Mouse (Mus musculus): Measurements from ENCODE around the gene Aif1. TPM values are rescaled to one million over a fixed set of nuclear protein-coding genes. Genes with fewer than 3 reads are reported as not detected.

Aif1 gene
- polyA plus RNA-seq, 1 experiment from 2014 or later = 14.6 TPM

DNA sequence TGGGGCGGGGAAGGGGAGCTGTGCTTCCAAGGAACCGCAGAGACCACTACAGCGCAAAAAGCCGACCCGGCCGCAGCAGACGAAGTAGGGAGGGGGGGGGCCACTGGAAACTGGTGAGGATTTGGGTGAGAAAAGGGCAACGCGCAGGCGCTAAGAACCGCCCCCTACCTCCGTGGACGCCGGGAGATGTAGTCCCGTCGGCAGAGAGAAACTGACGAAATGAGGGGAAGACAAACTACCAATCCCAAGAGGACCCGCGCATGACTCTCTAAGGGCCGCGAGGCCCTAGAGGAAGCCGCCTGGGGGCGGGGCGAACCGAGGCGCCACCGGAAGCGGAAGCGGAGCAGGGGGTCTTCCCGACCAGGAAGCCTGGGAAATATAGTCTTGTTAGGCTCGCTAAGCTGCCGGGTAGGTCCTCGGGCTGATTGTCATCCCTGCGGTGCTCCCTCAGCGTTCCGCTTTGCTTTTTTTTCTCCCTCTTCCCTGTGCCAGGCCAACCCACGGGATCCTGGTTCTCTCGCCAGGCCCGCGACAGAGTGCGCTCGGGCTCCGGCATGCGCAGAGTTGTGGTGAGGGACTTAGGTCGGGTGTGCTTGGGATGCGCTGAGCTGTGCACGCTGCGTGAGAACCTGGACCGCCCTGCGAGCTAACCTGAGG, 54.6 kb downstream of the Aif1 start, which contains the start of gene Gpank1:
TSS of gene Gpank1 (plus strand) at position 313 of the 657 bp plus-strand sequence.
- Histone ChIP-seq H3K9me3 (no peaks in the 10 kb centered on the region), H3K9ac (peak within 1 kb of the TSS; percentile 94), H3K4me3 (peak within 1 kb of the TSS; percentile 87)

More for the DNA sequence above, 54.6 kb downstream of the Aif1 start, which contains the start of gene Gpank1:
- peaks cover 44% of the 10 kb centered on the region for H3K36me3 ChIP-seq
- ATAC-seq (ENCODE audit: insufficient number of reproducible peaks, low FRiP score, low TSS enrichment, low read depth) = peak; percentile 96
- no peaks in the 10 kb centered on the region for H3K27me3 ChIP-seq
- peaks cover 30% of the 10 kb centered on the region for H3K4me1 ChIP-seq
- peak within 1 kb of the TSS; percentile 90 for H3K4me2 ChIP-seq
- peak within 1 kb of the TSS; percentile 93 for H3K27ac ChIP-seq
- WGBS = under 1% methylated on average over 50 of the region's 50 CpGs

Small RNA genes lying within 50 kb of the gene (microRNA-seq; reads per million reads assigned to microRNA genes)
- not detected for gene Mir6973a
- gene Mir6974 = not detected

Other genes starting within 250 kb of the Aif1 start
- gene Neu1, start 244.8 kb downstream of the Aif1 start, polyA plus RNA-seq (2015; fragmentation: Nextera tagmentation; extraction: Ambion mirVana) = 20.1 and 20.5 TPM in 2 replicates
- gene Hspa1b, start 216.8 kb downstream of the Aif1 start, polyA plus RNA-seq (2015; fragmentation: Nextera tagmentation; extraction: Ambion mirVana) = 3.3 and 3.6 TPM in 2 replicates
- not detected in 2 replicates for gene Gm20481, start 206.2 kb downstream of the Aif1 start, polyA plus RNA-seq (2015; fragmentation: Nextera tagmentation; extraction: Ambion mirVana)
- 31.7 and 32.0 TPM in 2 replicates for gene Hspa1a, start 203.9 kb downstream of the Aif1 start, polyA plus RNA-seq (2015; fragmentation: Nextera tagmentation; extraction: Ambion mirVana)
- gene Hspa1l, start 203.4 kb downstream of the Aif1 start, polyA plus RNA-seq (2015; fragmentation: Nextera tagmentation; extraction: Ambion mirVana) = 0.46 and 0.65 TPM in 2 replicates
- gene Lsm2, start 194.2 kb downstream of the Aif1 start, polyA plus RNA-seq (2015; fragmentation: Nextera tagmentation; extraction: Ambion mirVana) = 143 and 159 TPM in 2 replicates
- gene Vars, start 175.1 kb downstream of the Aif1 start, polyA plus RNA-seq (2015; fragmentation: Nextera tagmentation; extraction: Ambion mirVana) = 94.4 and 95.1 TPM in 2 replicates
- 0.18 and 0.20 TPM in 2 replicates for gene Vwa7, start 159.5 kb downstream of the Aif1 start, polyA plus RNA-seq (2015; fragmentation: Nextera tagmentation; extraction: Ambion mirVana)
- 8.9 and 9.4 TPM in 2 replicates for gene Sapcd1, start 148.1 kb downstream of the Aif1 start, polyA plus RNA-seq (2015; fragmentation: Nextera tagmentation; extraction: Ambion mirVana)
- 3.0 and 3.5 TPM in 2 replicates for gene Msh5, start 129.3 kb downstream of the Aif1 start, polyA plus RNA-seq (2015; fragmentation: Nextera tagmentation; extraction: Ambion mirVana)
- gene Clic1, start 126.1 kb downstream of the Aif1 start, polyA plus RNA-seq (2015; fragmentation: Nextera tagmentation; extraction: Ambion mirVana) = 351 and 363 TPM in 2 replicates
- 321 and 336 TPM in 2 replicates for gene Ddah2, start 117.0 kb downstream of the Aif1 start, polyA plus RNA-seq (2015; fragmentation: Nextera tagmentation; extraction: Ambion mirVana)
- gene Ly6g6c, start 110.7 kb downstream of the Aif1 start, polyA plus RNA-seq (2015; fragmentation: Nextera tagmentation; extraction: Ambion mirVana) = 181 and 203 TPM in 2 replicates
- gene Mpig6b, start 109.9 kb downstream of the Aif1 start, polyA plus RNA-seq (2015; fragmentation: Nextera tagmentation; extraction: Ambion mirVana) = 1.0 and 1.4 TPM in 2 replicates
- 50.6 and 53.7 TPM in 2 replicates for gene Ly6g6e, start 99.2 kb downstream of the Aif1 start, polyA plus RNA-seq (2015; fragmentation: Nextera tagmentation; extraction: Ambion mirVana)
- 1.1 and 2.4 TPM in 2 replicates for gene Ly6g6d, start 98.0 kb downstream of the Aif1 start, polyA plus RNA-seq (2015; fragmentation: Nextera tagmentation; extraction: Ambion mirVana)
- gene Ly6g6f, start 90.5 kb downstream of the Aif1 start, polyA plus RNA-seq (2015; fragmentation: Nextera tagmentation; extraction: Ambion mirVana) = 0.13 and 0.20 TPM in 2 replicates
- gene Abhd16a, start 86.8 kb downstream of the Aif1 start, polyA plus RNA-seq (2015; fragmentation: Nextera tagmentation; extraction: Ambion mirVana) = 101 and 112 TPM in 2 replicates
- gene Ly6g5c, start 67.8 kb downstream of the Aif1 start, polyA plus RNA-seq (2015; fragmentation: Nextera tagmentation; extraction: Ambion mirVana) = not detected in 2 replicates
- gene Ly6g5b, start 60.6 kb downstream of the Aif1 start, polyA plus RNA-seq (2015; fragmentation: Nextera tagmentation; extraction: Ambion mirVana) = 0.78 and 0.99 TPM in 2 replicates
- 16.8 and 17.4 TPM in 2 replicates for gene Gpank1, start 54.6 kb downstream of the Aif1 start, polyA plus RNA-seq (2015; fragmentation: Nextera tagmentation; extraction: Ambion mirVana)
- gene Csnk2b, start 54.0 kb downstream of the Aif1 start, polyA plus RNA-seq (2015; fragmentation: Nextera tagmentation; extraction: Ambion mirVana) = 293 and 297 TPM in 2 replicates
- 10.5 and 11.2 TPM in 2 replicates for gene D17H6S53E, start 49.7 kb downstream of the Aif1 start, polyA plus RNA-seq (2015; fragmentation: Nextera tagmentation; extraction: Ambion mirVana)
- gene Apom, start 44.0 kb downstream of the Aif1 start, polyA plus RNA-seq (2015; fragmentation: Nextera tagmentation; extraction: Ambion mirVana) = 0.52 and 2.0 TPM in 2 replicates
- gene Bag6, start 40.9 kb downstream of the Aif1 start, polyA plus RNA-seq (2015; fragmentation: Nextera tagmentation; extraction: Ambion mirVana) = 49.6 and 51.8 TPM in 2 replicates
- 142 and 147 TPM in 2 replicates for gene Prrc2a, start 11.2 kb downstream of the Aif1 start, polyA plus RNA-seq (2015; fragmentation: Nextera tagmentation; extraction: Ambion mirVana)
- 25.8 and 27.5 TPM in 2 replicates for gene Lst1, start 12.4 kb upstream of the Aif1 start, polyA plus RNA-seq (2015; fragmentation: Nextera tagmentation; extraction: Ambion mirVana)
- 1.0 and 1.2 TPM in 2 replicates for gene Ltb, start 18.4 kb upstream of the Aif1 start, polyA plus RNA-seq (2015; fragmentation: Nextera tagmentation; extraction: Ambion mirVana)
- gene Tnf, start 25.9 kb upstream of the Aif1 start, polyA plus RNA-seq (2015; fragmentation: Nextera tagmentation; extraction: Ambion mirVana) = 0.64 and 0.82 TPM in 2 replicates
- gene Lta, start 29.3 kb upstream of the Aif1 start, polyA plus RNA-seq (2015; fragmentation: Nextera tagmentation; extraction: Ambion mirVana) = 0.37 TPM in 1 of 2 replicates, not detected in the other
- 0.41 and 0.77 TPM in 2 replicates for gene Gm16181, start 44.8 kb upstream of the Aif1 start, polyA plus RNA-seq (2015; fragmentation: Nextera tagmentation; extraction: Ambion mirVana)
- 3.7 and 3.8 TPM in 2 replicates for gene Atp6v1g2, start 57.6 kb upstream of the Aif1 start, polyA plus RNA-seq (2015; fragmentation: Nextera tagmentation; extraction: Ambion mirVana)
- gene Nfkbil1, start 59.7 kb upstream of the Aif1 start, polyA plus RNA-seq (2015; fragmentation: Nextera tagmentation; extraction: Ambion mirVana) = 11.2 and 11.8 TPM in 2 replicates
- 401 and 418 TPM in 2 replicates for gene Ddx39b, start 65.7 kb upstream of the Aif1 start, polyA plus RNA-seq (2015; fragmentation: Nextera tagmentation; extraction: Ambion mirVana)
- 84.7 and 93.0 TPM in 2 replicates for gene H2-D1, start 86.7 kb upstream of the Aif1 start, polyA plus RNA-seq (2015; fragmentation: Nextera tagmentation; extraction: Ambion mirVana)
- gene H2-Q1, start 144.3 kb upstream of the Aif1 start, polyA plus RNA-seq (2015; fragmentation: Nextera tagmentation; extraction: Ambion mirVana) = not detected in 2 replicates
- 0.20 and 0.29 TPM in 2 replicates for gene H2-Q2, start 166.2 kb upstream of the Aif1 start, polyA plus RNA-seq (2015; fragmentation: Nextera tagmentation; extraction: Ambion mirVana)
- 3.2 and 4.3 TPM in 2 replicates for gene H2-Q4, start 203.5 kb upstream of the Aif1 start, polyA plus RNA-seq (2015; fragmentation: Nextera tagmentation; extraction: Ambion mirVana)
- 0.35 and 0.46 TPM in 2 replicates for gene H2-Q6, start 248.8 kb upstream of the Aif1 start, polyA plus RNA-seq (2015; fragmentation: Nextera tagmentation; extraction: Ambion mirVana)